Mouse (Mus musculus): Measurements from ENCODE around the gene Eva1c. TPM values are rescaled to one million over a fixed set of nuclear protein-coding genes. Genes with fewer than 3 reads are reported as not detected.

Eva1c gene
- polyA plus RNA-seq, 1 experiment from 2014 or later, result 2.5 TPM

GRCm38 (mm10) chr16:90903300-90903699, 76.8 kb downstream of the Eva1c start:
- H3K4me2 ChIP-seq, result no peak overlapping the region
- no peaks in the 10 kb centered on the region for H3K36me3 ChIP-seq
- H3K4me1 ChIP-seq (replicated peaks), result peaks cover 2% of the 10 kb centered on the region; the same call in 1 of the 2 replicates
- WGBS, result 24% methylated on average over 5 of the region's 5 CpGs
- H3K27ac ChIP-seq, result no peak overlapping the region
- no peak overlapping the region for H3K4me3 ChIP-seq
- no peak overlapping the region for H3K9ac ChIP-seq
- ATAC-seq (ENCODE audit: low FRiP score), result no peak
- H3K9me3 ChIP-seq, result no peaks in the 10 kb centered on the region
- H3K27me3 ChIP-seq, result no peaks in the 10 kb centered on the region

- no peak overlapping the region for H3K4me3 ChIP-seq
These were observed 80.7 kb downstream of the Eva1c start for GRCm38 (mm10) chr16:90907250-90907649.

GRCm38 (mm10) chr16:90910855-90911533, 84.5 kb downstream of the Eva1c start:
- no peak overlapping the region for H3K4me2 ChIP-seq
- no peak for ATAC-seq (ENCODE audit: low FRiP score)
- H3K9me3 ChIP-seq, result no peaks in the 10 kb centered on the region
- no peaks in the 10 kb centered on the region for H3K4me1 ChIP-seq (replicated peaks)
- H3K27ac ChIP-seq, result no peak overlapping the region
- no peak overlapping the region for H3K4me3 ChIP-seq
- H3K36me3 ChIP-seq, result no peaks in the 10 kb centered on the region
- WGBS, result 86% methylated on average over 17 of the region's 17 CpGs
- H3K9ac ChIP-seq, result no peak overlapping the region
- no peaks in the 10 kb centered on the region for H3K27me3 ChIP-seq

More at GRCm38 (mm10) chr16:90907250-90907649, 80.7 kb downstream of the Eva1c start:
- H3K4me2 ChIP-seq, result no peak overlapping the region
- no peaks in the 10 kb centered on the region for H3K27me3 ChIP-seq
- H3K36me3 ChIP-seq, result no peaks in the 10 kb centered on the region
- no peak for ATAC-seq (ENCODE audit: low FRiP score)
- H3K9me3 ChIP-seq, result no peaks in the 10 kb centered on the region
- H3K9ac ChIP-seq, result no peak overlapping the region
- WGBS, result 68% methylated on average over 7 of the region's 7 CpGs
- no peak overlapping the region for H3K27ac ChIP-seq
- no peaks in the 10 kb centered on the region for H3K4me1 ChIP-seq (replicated peaks)

GRCm38 (mm10) chr16:90911766-90912165, 85.2 kb downstream of the Eva1c start:
- Histone ChIP-seq H3K9me3 (no peaks in the 10 kb centered on the region), H3K27me3 (no peaks in the 10 kb centered on the region), H3K36me3 (no peaks in the 10 kb centered on the region), H3K27ac (no peak overlapping the region), H3K4me1 (replicated peaks) (no peaks in the 10 kb centered on the region), H3K4me3 (no peak overlapping the region), H3K4me2 (no peak overlapping the region), H3K9ac (no peak overlapping the region)
- ATAC-seq (ENCODE audit: low FRiP score), result no peak
- WGBS, result 91% methylated on average over 13 of the region's 13 CpGs

- Histone ChIP-seq H3K9ac (no peak overlapping the region), H3K4me1 (replicated peaks) (no peaks in the 10 kb centered on the region), H3K4me3 (no peak overlapping the region), H3K27ac (no peak overlapping the region), H3K4me2 (no peak overlapping the region), H3K36me3 (no peaks in the 10 kb centered on the region), H3K9me3 (no peaks in the 10 kb centered on the region), H3K27me3 (no peaks in the 10 kb centered on the region)
- no peak for ATAC-seq (ENCODE audit: low FRiP score)
- 51% methylated on average over 12 of the region's 12 CpGs for WGBS
These were observed 89.5 kb downstream of the Eva1c start for GRCm38 (mm10) chr16:90916040-90916481.

GRCm38 (mm10) chr16:90917156-90917555, 90.6 kb downstream of the Eva1c start:
- Histone ChIP-seq H3K27ac (no peak overlapping the region), H3K27me3 (no peaks in the 10 kb centered on the region), H3K4me3 (no peak overlapping the region), H3K36me3 (no peaks in the 10 kb centered on the region), H3K9me3 (no peaks in the 10 kb centered on the region), H3K4me1 (replicated peaks) (no peaks in the 10 kb centered on the region; the same call in 1 of the 2 replicates), H3K4me2 (no peak overlapping the region), H3K9ac (no peak overlapping the region)
- ATAC-seq (ENCODE audit: low FRiP score), result no peak
- 78% methylated on average over 8 of the region's 8 CpGs for WGBS

GRCm38 (mm10) chr16:90921471-90922159, 95.1 kb downstream of the Eva1c start:
- peak overlapping the region; percentile 3; the same call in 1 of the 2 replicates for H3K27ac ChIP-seq
- H3K9ac ChIP-seq, result no peak overlapping the region
- H3K27me3 ChIP-seq, result no peaks in the 10 kb centered on the region
- 46% methylated on average over 10 of the region's 10 CpGs for WGBS
- H3K9me3 ChIP-seq, result no peaks in the 10 kb centered on the region
- ATAC-seq (ENCODE audit: low FRiP score), result no peak
- H3K4me3 ChIP-seq, result no peak overlapping the region
- peaks cover 27% of the 10 kb centered on the region for H3K36me3 ChIP-seq
- no peak overlapping the region for H3K4me2 ChIP-seq
- H3K4me1 ChIP-seq (replicated peaks), result no peaks in the 10 kb centered on the region; the same call in 1 of the 2 replicates

GRCm38 (mm10) chr16:90924606-90925370, 98.3 kb downstream of the Eva1c start:
- Histone ChIP-seq H3K36me3 (peaks cover 48% of the 10 kb centered on the region), H3K27ac (no peak overlapping the region), H3K9me3 (no peaks in the 10 kb centered on the region), H3K4me2 (no peak overlapping the region), H3K4me3 (no peak overlapping the region), H3K27me3 (no peaks in the 10 kb centered on the region), H3K4me1 (replicated peaks) (no peaks in the 10 kb centered on the region; the same call in 1 of the 2 replicates), H3K9ac (no peak overlapping the region)
- 0 out of 2 replicates have a peak, but pooled peaks have one; percentile 25 for ATAC-seq (ENCODE audit: low FRiP score)
- WGBS, result 92% methylated on average over 13 of the region's 13 CpGs

GRCm38 (mm10) chr16:90925461-90925860, 98.9 kb downstream of the Eva1c start:
- Histone ChIP-seq H3K4me1 (replicated peaks) (no peaks in the 10 kb centered on the region; the same call in 1 of the 2 replicates), H3K27me3 (no peaks in the 10 kb centered on the region), H3K9me3 (no peaks in the 10 kb centered on the region), H3K4me3 (no peak overlapping the region), H3K27ac (no peak overlapping the region), H3K36me3 (peaks cover 51% of the 10 kb centered on the region), H3K4me2 (no peak overlapping the region), H3K9ac (no peak overlapping the region)
- peak; percentile 47; the same call in 1 of the 2 replicates for ATAC-seq (ENCODE audit: low FRiP score)
- WGBS, result 27% methylated on average over 5 of the region's 5 CpGs

GRCm38 (mm10) chr16:90927446-90927845, 100.9 kb downstream of the Eva1c start:
- Histone ChIP-seq H3K9ac (no peak overlapping the region), H3K36me3 (peaks cover 53% of the 10 kb centered on the region), H3K27ac (no peak overlapping the region), H3K4me1 (replicated peaks) (no peaks in the 10 kb centered on the region), H3K27me3 (no peaks in the 10 kb centered on the region), H3K4me2 (no peak overlapping the region), H3K4me3 (no peak overlapping the region), H3K9me3 (no peaks in the 10 kb centered on the region)
- ATAC-seq (ENCODE audit: low FRiP score), result no peak
- WGBS, result 90% methylated on average over 4 of the region's 4 CpGs

GRCm38 (mm10) chr16:90933534-90934176, 107.1 kb downstream of the Eva1c start:
- Histone ChIP-seq H3K9ac (peak overlapping the region; percentile 90), H3K9me3 (no peaks in the 10 kb centered on the region), H3K4me1 (replicated peaks) (peaks cover 17% of the 10 kb centered on the region), H3K27ac (peak overlapping the region; percentile 92), H3K4me2 (peak overlapping the region; percentile 83), H3K27me3 (no peaks in the 10 kb centered on the region), H3K4me3 (peak overlapping the region; percentile 88), H3K36me3 (peaks cover 27% of the 10 kb centered on the region)
- 34% methylated on average over 13 of the region's 13 CpGs for WGBS
- ATAC-seq (ENCODE audit: low FRiP score), result no peak

Data from hindbrain, embryonic 13.5 days (tissue).